Mouse (Mus musculus): Measurements from ENCODE around the gene Myt1l. TPM values are rescaled to one million over a fixed set of nuclear protein-coding genes. Genes with fewer than 3 reads are reported as not detected.

Myt1l gene
- polyA plus RNA-seq, 1 experiment from 2014 or later, result 1.9 TPM

DNA sequence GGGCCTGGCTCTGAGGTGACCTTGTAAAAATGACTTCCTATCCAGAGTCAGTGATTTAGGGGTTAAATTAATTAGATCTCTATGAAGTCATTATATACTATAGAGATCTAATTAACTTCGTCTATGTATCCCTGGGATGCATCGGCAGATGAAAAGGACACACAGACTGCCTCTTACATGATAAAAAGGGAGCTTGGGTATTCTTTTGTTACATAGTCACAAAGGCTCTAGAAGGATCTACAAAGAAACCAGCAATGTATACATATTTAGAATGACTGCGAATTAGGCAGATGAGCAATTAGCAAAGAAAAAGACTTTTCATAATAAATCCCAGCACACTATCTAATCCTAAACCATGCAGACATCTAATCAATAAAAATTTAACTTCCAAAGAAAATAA, 170.4 kb downstream of the Myt1l start:
- Histone ChIP-seq H3K27me3 (ENCODE audit: control insufficient read depth, insufficient read depth, low read length) (no peaks in the 10 kb centered on the region), H3K4me3 (replicated peaks; ENCODE audit: low read length) (no peak overlapping the region), H3K27ac (ENCODE audit: low read length) (no peak overlapping the region), H3K4me1 (ENCODE audit: control insufficient read depth, insufficient read depth, low read length) (peaks cover 5% of the 10 kb centered on the region), H3K9ac (ENCODE audit: low read length) (no peak overlapping the region), H3K9me3 (replicated peaks; ENCODE audit: control insufficient read depth, low read length) (no peaks in the 10 kb centered on the region), H3K36me3 (ENCODE audit: control insufficient read depth, insufficient read depth, low read length) (no peaks in the 10 kb centered on the region), H3K4me2 (ENCODE audit: low read depth, low read length) (no peak overlapping the region)
- WGBS, result 65% methylated on average over 3 of the region's 3 CpGs
- ATAC-seq (ENCODE audit: insufficient read depth, low FRiP score), result no peak

DNA sequence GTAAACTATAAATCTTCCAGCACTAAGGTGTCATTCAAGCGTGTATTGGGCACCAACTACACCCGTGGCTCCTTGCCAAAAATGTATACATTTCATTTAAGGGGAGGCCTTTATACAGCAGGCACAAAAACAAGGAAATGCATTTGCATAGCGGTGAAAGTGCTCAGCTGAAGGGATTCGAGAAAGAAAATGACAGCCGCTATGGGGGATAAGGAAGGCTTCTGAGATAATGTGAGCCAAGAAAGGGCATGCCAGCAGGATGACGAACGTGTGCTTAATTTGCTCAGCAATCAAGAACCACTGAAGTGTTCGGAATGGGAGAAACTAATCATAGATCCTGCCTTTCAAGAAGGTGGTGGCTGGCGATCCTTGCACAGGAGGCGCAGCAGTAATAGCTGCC, 170.8 kb downstream of the Myt1l start:
- Histone ChIP-seq H3K9me3 (replicated peaks; ENCODE audit: control insufficient read depth, low read length) (no peaks in the 10 kb centered on the region), H3K4me2 (ENCODE audit: low read depth, low read length) (no peak overlapping the region), H3K27me3 (ENCODE audit: control insufficient read depth, insufficient read depth, low read length) (no peaks in the 10 kb centered on the region), H3K27ac (ENCODE audit: low read length) (no peak overlapping the region), H3K4me3 (replicated peaks; ENCODE audit: low read length) (no peak overlapping the region), H3K9ac (ENCODE audit: low read length) (no peak overlapping the region), H3K4me1 (ENCODE audit: control insufficient read depth, insufficient read depth, low read length) (peaks cover 5% of the 10 kb centered on the region), H3K36me3 (ENCODE audit: control insufficient read depth, insufficient read depth, low read length) (no peaks in the 10 kb centered on the region)
- WGBS, result 40% methylated on average over 10 of the region's 10 CpGs
- no peak for ATAC-seq (ENCODE audit: insufficient read depth, low FRiP score)

DNA sequence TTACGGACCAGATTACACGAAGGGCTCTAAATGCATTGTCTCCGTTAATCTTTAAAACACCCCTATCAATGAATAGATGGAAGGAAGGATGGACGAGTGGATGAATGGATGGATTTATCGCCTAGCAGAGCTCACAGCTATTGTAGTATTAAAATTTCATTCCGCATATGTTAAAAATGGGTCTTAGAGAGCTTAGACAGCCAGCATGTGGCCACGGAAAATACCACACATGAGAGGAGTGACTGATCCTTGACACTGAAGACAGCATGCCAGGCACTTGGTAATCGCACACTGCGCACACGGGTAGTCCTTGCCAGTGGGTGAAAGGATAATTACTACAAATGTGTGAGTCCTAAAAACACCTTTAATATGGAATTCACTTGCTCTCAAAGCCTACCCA, 171.2 kb downstream of the Myt1l start:
- WGBS, result 75% methylated on average over 10 of the region's 10 CpGs

DNA sequence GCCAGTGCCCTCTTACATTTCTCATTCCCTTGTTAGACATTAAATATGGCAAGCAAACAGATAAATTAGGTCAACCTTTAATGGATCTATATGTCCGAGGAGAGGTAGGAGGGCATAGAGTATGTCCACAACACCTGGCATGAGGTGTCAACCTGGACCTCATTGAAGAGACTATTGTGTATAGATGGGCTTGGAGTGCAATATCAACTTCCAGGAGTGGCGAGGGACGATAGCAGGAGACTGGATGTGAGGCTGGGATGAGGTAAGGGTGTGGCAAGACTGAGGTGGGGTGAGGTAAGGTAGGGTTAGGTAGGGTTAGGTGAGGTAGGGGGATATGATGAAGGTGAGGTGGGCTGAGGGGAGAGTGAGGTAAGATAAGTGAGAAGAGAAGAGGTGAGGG, 171.8 kb downstream of the Myt1l start:
- no peak; the same call in 1 of the 2 replicates for ATAC-seq (ENCODE audit: insufficient read depth, low FRiP score)
- no peak overlapping the region for H3K4me3 ChIP-seq (replicated peaks; ENCODE audit: low read length)
- no peaks in the 10 kb centered on the region for H3K9me3 ChIP-seq (replicated peaks; ENCODE audit: control insufficient read depth, low read length)
- H3K27ac ChIP-seq (ENCODE audit: low read length), result no peak overlapping the region
- H3K4me1 ChIP-seq (ENCODE audit: control insufficient read depth, insufficient read depth, low read length), result peaks cover 5% of the 10 kb centered on the region
- WGBS, result 72% methylated on average over 3 of the region's 3 CpGs
- no peak overlapping the region for H3K9ac ChIP-seq (ENCODE audit: low read length)
- H3K27me3 ChIP-seq (ENCODE audit: control insufficient read depth, insufficient read depth, low read length), result no peaks in the 10 kb centered on the region
- no peaks in the 10 kb centered on the region for H3K36me3 ChIP-seq (ENCODE audit: control insufficient read depth, insufficient read depth, low read length)
- H3K4me2 ChIP-seq (ENCODE audit: low read depth, low read length), result no peak overlapping the region

More for the DNA sequence above, 171.2 kb downstream of the Myt1l start:
- Histone ChIP-seq H3K27me3 (ENCODE audit: control insufficient read depth, insufficient read depth, low read length) (no peaks in the 10 kb centered on the region), H3K9me3 (replicated peaks; ENCODE audit: control insufficient read depth, low read length) (no peaks in the 10 kb centered on the region), H3K9ac (ENCODE audit: low read length) (no peak overlapping the region), H3K4me3 (replicated peaks; ENCODE audit: low read length) (no peak overlapping the region), H3K36me3 (ENCODE audit: control insufficient read depth, insufficient read depth, low read length) (no peaks in the 10 kb centered on the region), H3K27ac (ENCODE audit: low read length) (no peak overlapping the region), H3K4me1 (ENCODE audit: control insufficient read depth, insufficient read depth, low read length) (peaks cover 5% of the 10 kb centered on the region), H3K4me2 (ENCODE audit: low read depth, low read length) (no peak overlapping the region)
- ATAC-seq (ENCODE audit: insufficient read depth, low FRiP score), result no peak

DNA sequence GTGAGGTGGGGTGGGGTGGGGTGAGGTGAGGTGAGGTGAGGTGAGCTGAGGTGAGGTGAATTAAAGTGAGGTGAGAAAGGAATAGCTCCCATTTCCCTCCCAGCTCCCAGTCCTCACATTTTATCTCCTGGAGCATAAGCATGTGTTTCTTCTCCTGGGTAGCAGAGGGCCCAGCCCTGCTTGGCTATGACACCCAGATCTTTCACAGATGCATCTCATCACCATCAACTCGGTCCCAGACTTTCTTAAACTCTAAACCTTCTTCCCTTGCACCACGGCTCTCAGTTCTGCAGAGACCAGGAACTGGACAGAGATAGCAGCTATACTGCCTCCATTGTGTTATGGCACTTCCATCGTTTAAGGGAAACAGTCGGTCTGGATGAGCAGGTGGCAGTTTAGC, 172.9 kb downstream of the Myt1l start:
- ATAC-seq (ENCODE audit: insufficient read depth, low FRiP score), result no peak
- 46% methylated on average over 4 of the region's 4 CpGs for WGBS
- no peaks in the 10 kb centered on the region for H3K36me3 ChIP-seq (ENCODE audit: control insufficient read depth, insufficient read depth, low read length)
- H3K27ac ChIP-seq (ENCODE audit: low read length), result no peak overlapping the region
- no peak overlapping the region for H3K4me3 ChIP-seq (replicated peaks; ENCODE audit: low read length)
- H3K9ac ChIP-seq (ENCODE audit: low read length), result no peak overlapping the region
- peaks cover 5% of the 10 kb centered on the region for H3K4me1 ChIP-seq (ENCODE audit: control insufficient read depth, insufficient read depth, low read length)
- no peak overlapping the region for H3K4me2 ChIP-seq (ENCODE audit: low read depth, low read length)
- H3K9me3 ChIP-seq (replicated peaks; ENCODE audit: control insufficient read depth, low read length), result no peaks in the 10 kb centered on the region
- no peaks in the 10 kb centered on the region for H3K27me3 ChIP-seq (ENCODE audit: control insufficient read depth, insufficient read depth, low read length)

DNA sequence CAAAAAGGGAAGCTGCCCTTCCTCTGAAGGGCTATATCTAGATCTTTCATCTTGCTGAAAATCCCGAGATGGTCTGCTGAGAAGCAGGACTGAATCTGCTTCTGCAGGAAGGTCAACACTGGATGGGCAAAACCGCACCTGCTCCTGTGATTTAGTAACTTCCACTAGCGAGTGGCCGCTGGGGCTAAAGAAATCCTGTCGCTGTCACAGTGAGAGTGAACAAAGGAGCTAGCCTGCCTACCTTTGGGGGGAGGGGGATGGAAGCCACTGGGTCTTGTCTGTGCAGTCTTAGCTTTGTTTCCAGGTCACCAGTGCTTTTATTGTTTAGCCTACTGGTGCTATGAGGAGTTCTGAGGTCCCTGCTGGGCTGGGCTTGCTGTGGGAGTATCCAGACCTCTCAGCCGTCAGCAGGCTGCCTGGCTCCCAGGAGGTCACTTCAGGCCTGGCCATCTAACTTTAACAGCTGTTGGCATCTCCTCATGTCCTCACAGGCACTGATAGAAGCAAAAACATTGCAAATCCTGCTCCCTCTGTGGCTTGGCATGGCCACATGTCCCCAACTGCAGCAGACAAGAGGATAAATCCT, 173.6 kb downstream of the Myt1l start:
- 31% methylated on average over 6 of the region's 6 CpGs for WGBS

DNA sequence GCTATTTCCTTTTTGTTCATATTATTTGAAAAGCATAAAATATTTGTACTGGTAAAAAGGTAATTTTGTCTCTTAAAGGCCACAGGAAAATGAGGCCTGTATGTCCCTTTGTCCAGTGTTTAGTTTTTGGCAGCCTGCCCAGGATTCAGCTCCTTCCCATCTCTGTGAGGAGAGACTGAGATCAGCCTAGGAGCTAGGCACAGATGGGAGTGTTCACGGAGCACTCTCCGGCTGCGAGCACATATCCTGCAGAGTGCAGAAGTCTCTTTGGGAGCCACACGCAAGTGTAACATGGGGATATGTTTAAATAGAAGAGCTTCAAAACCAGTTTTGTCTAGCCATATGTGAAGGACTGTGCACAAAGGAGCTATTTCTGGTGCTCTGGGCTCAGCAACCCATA, 174.4 kb downstream of the Myt1l start:
- H3K4me3 ChIP-seq (replicated peaks; ENCODE audit: low read length), result no peak overlapping the region
- no peak for ATAC-seq (ENCODE audit: insufficient read depth, low FRiP score)
- no peak overlapping the region for H3K4me2 ChIP-seq (ENCODE audit: low read depth, low read length)
- peaks cover 5% of the 10 kb centered on the region for H3K4me1 ChIP-seq (ENCODE audit: control insufficient read depth, insufficient read depth, low read length)
- H3K27ac ChIP-seq (ENCODE audit: low read length), result no peak overlapping the region; the same call in 1 of the 2 replicates
- 29% methylated on average over 4 of the region's 4 CpGs for WGBS
- H3K9me3 ChIP-seq (replicated peaks; ENCODE audit: control insufficient read depth, low read length), result no peaks in the 10 kb centered on the region
- no peak overlapping the region for H3K9ac ChIP-seq (ENCODE audit: low read length)
- H3K27me3 ChIP-seq (ENCODE audit: control insufficient read depth, insufficient read depth, low read length), result no peaks in the 10 kb centered on the region
- H3K36me3 ChIP-seq (ENCODE audit: control insufficient read depth, insufficient read depth, low read length), result no peaks in the 10 kb centered on the region

More for the DNA sequence above, 173.6 kb downstream of the Myt1l start:
- H3K36me3 ChIP-seq (ENCODE audit: control insufficient read depth, insufficient read depth, low read length), result no peaks in the 10 kb centered on the region
- no peak overlapping the region for H3K4me3 ChIP-seq (replicated peaks; ENCODE audit: low read length)
- no peak overlapping the region for H3K4me2 ChIP-seq (ENCODE audit: low read depth, low read length)
- peaks cover 5% of the 10 kb centered on the region for H3K4me1 ChIP-seq (ENCODE audit: control insufficient read depth, insufficient read depth, low read length)
- no peak overlapping the region for H3K9ac ChIP-seq (ENCODE audit: low read length)
- no peak for ATAC-seq (ENCODE audit: insufficient read depth, low FRiP score)
- H3K27ac ChIP-seq (ENCODE audit: low read length), result no peak overlapping the region; the same call in 1 of the 2 replicates
- H3K9me3 ChIP-seq (replicated peaks; ENCODE audit: control insufficient read depth, low read length), result no peaks in the 10 kb centered on the region
- no peaks in the 10 kb centered on the region for H3K27me3 ChIP-seq (ENCODE audit: control insufficient read depth, insufficient read depth, low read length)

DNA sequence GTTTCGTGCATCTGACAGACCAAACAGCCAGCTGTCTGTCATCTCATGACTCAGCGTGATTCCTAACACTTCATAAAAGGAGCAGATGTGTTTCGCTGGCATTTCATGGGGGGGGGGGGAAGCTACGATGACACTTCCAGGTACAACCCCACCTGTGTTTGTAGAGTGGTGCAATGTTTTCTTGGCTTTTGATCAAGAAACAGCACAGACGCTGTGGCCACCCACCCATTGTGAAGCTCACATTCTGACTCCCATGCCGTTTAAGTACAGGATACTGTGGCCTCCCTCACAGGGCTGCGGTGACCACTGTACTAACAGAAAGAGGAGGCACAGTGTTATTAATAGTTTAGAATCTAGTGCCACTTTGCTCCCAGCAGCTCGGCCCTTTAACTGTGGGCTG, 175.4 kb downstream of the Myt1l start:
- Histone ChIP-seq H3K27me3 (ENCODE audit: control insufficient read depth, insufficient read depth, low read length) (no peaks in the 10 kb centered on the region), H3K4me2 (ENCODE audit: low read depth, low read length) (no peak overlapping the region), H3K4me3 (replicated peaks; ENCODE audit: low read length) (no peak overlapping the region), H3K36me3 (ENCODE audit: control insufficient read depth, insufficient read depth, low read length) (no peaks in the 10 kb centered on the region), H3K9ac (ENCODE audit: low read length) (no peak overlapping the region), H3K9me3 (replicated peaks; ENCODE audit: control insufficient read depth, low read length) (no peaks in the 10 kb centered on the region), H3K4me1 (ENCODE audit: control insufficient read depth, insufficient read depth, low read length) (peaks cover 5% of the 10 kb centered on the region), H3K27ac (ENCODE audit: low read length) (no peak overlapping the region)
- ATAC-seq (ENCODE audit: insufficient read depth, low FRiP score), result no peak
- WGBS, result 68% methylated on average over 8 of the region's 8 CpGs

DNA sequence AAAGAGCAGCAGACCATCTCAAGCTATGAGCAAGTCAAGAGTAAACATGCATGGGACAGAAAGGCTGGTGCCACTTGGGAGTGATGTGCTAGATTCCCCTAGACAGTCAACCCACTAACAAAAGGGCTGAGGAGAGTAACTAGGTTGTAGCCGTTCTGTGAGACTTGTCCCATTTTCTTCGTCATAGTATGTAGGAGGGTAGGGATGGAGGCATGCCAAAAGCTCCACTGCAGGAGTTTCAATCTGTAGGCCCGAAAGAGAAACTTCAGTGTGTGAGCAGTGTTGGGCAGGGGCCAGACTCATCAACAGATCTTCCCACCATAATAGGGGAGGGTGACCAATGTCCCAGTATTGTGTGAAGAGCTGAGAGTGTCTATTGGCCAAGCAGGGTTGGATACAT, 178.9 kb downstream of the Myt1l start:
- no peak overlapping the region for H3K4me3 ChIP-seq (replicated peaks; ENCODE audit: low read length)
- no peaks in the 10 kb centered on the region for H3K27me3 ChIP-seq (ENCODE audit: control insufficient read depth, insufficient read depth, low read length)
- no peak overlapping the region for H3K9ac ChIP-seq (ENCODE audit: low read length)
- no peak for ATAC-seq (ENCODE audit: insufficient read depth, low FRiP score)
- no peak overlapping the region for H3K27ac ChIP-seq (ENCODE audit: low read length)
- no peak overlapping the region for H3K4me2 ChIP-seq (ENCODE audit: low read depth, low read length)
- H3K36me3 ChIP-seq (ENCODE audit: control insufficient read depth, insufficient read depth, low read length), result no peaks in the 10 kb centered on the region
- 76% methylated on average over 3 of the region's 3 CpGs for WGBS
- H3K4me1 ChIP-seq (ENCODE audit: control insufficient read depth, insufficient read depth, low read length), result no peaks in the 10 kb centered on the region
- no peaks in the 10 kb centered on the region for H3K9me3 ChIP-seq (replicated peaks; ENCODE audit: control insufficient read depth, low read length)

Data from stomach, embryonic 16.5 days (tissue).